Mouse (Mus musculus) limb, embryonic 13.5 days (tissue): ENCODE results near the gene Atp1a4. TPM values are rescaled to one million over a fixed set of nuclear protein-coding genes. Genes with fewer than 3 reads are reported as not detected.

Experiments used
- ATAC-seq: fragments of 200-750 bp; cut with Nextera tagmentation; 2 replicates; pipeline ENCODE4 v1.8.0; 2017; ENCODE audit warnings: low read depth, moderate number of reproducible peaks, moderate TSS enrichment; ENCODE audit not compliant: low FRiP score
- H3K27ac ChIP-seq: fragments of 300-500 bp; sonication (generic); 2 replicates; pipeline ENCODE4 v1.5.1; 2015; ENCODE audit warnings: inconsistent platforms, mild to moderate bottlenecking, moderate library complexity
- H3K27me3 ChIP-seq: fragments of 300-500 bp; sonication (generic); 2 replicates; pipeline ENCODE4 v1.6.1; 2015; ENCODE audit warnings: mild to moderate bottlenecking, inconsistent platforms
- H3K36me3 ChIP-seq: fragments of 300-500 bp; sonication (generic); 2 replicates; pipeline ENCODE4 v1.6.1; 2015; ENCODE audit warnings: inconsistent platforms, mild to moderate bottlenecking, moderate library complexity
- H3K4me1 ChIP-seq: fragments of 300-500 bp; sonication (generic); 2 replicates; pipeline ENCODE4 v1.6.1; 2015; ENCODE audit warnings: inconsistent platforms
- H3K4me2 ChIP-seq: fragments of 300-500 bp; sonication (generic); replicated peaks from 2 replicates; pipeline ENCODE4 v1.6.1; 2015; ENCODE audit warnings: inconsistent platforms, mild to moderate bottlenecking, moderate library complexity
- H3K4me3 ChIP-seq: fragments of 300-500 bp; sonication (generic); 2 replicates; pipeline ENCODE4 v1.5.1; 2015; ENCODE audit warnings: moderate library complexity, mild to moderate bottlenecking, inconsistent platforms
- H3K9ac ChIP-seq: fragments of 300-500 bp; sonication (generic); 2 replicates; pipeline ENCODE4 v1.6.1; 2015; ENCODE audit warnings: mild to moderate bottlenecking, inconsistent platforms
- H3K9me3 ChIP-seq: fragments of 300-500 bp; sonication (generic); 2 replicates; pipeline ENCODE4 v1.6.1; 2016; ENCODE audit warnings: inconsistent platforms
- WGBS: fragments of 180-500 bp; shearing (Covaris S2); methylation state at CpG from one replicate; pipeline ENCODE4 v1.1.7; 2015; 5-methylcytosine and 5-hydroxymethylcytosine counted together
- polyA plus RNA-seq: library from polyadenylated mRNA; unstranded; fragments of >200 nt; fragmentation: Nextera tagmentation; extraction: Ambion mirVana; gene quantifications from 2 replicates; pipeline ENCODE4 v1.2.1, GENCODE M21; 2015

Gene Atp1a4
- polyA plus RNA-seq, 1 experiment from 2014 or later = not detected

DNA sequence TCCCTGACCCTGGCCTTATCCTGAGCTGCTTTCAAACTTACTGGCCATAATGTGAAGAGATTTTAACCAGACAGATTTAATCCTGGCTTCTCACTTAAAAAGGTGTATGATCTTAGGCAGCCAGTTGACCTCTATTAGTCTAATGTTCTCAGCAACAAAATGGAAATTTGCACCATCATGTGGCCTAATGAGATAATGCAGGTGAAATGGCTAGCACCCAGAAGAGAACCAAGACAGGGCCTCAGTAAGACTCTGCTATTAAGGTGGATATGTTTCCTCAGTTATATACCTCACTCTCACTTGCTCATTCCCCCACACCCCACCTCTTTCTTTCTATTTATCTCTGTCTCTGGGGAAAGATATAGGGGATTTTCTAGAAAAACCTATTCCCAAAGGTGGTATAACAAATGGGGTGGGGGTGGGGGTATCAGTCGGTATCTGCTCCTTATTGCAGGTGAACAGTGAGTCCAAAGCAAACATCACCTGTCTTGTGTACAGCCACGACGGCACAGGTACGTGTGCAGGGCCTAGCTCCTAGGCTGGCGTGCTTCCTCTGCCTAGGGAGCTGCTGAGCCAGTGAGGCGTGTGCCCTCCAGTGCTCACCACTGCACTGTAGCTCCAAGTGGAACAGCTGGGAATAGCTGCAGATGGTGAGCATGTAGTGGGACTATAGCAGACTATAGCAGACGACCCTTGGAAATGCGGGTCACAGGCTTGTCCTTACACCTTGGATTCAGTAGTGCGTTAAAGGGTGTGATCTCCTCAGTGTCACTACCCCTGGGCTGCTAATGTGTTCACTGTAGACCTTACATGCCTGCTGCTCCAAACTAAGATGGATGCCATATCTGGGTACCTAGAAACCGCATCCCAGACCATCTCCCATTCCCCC is 71.6 kb downstream of the Atp1a4 start:
- Histone ChIP-seq H3K4me2 (no peak overlapping the region), H3K27me3 (no peaks in the 10 kb centered on the region), H3K36me3 (peaks cover 86% of the 10 kb centered on the region), H3K9me3 (no peaks in the 10 kb centered on the region), H3K27ac (no peak overlapping the region), H3K4me1 (no peaks in the 10 kb centered on the region), H3K9ac (no peak overlapping the region), H3K4me3 (no peak overlapping the region)
- no peak for ATAC-seq
- WGBS = 94% methylated on average over 10 of the region's 10 CpGs

DNA sequence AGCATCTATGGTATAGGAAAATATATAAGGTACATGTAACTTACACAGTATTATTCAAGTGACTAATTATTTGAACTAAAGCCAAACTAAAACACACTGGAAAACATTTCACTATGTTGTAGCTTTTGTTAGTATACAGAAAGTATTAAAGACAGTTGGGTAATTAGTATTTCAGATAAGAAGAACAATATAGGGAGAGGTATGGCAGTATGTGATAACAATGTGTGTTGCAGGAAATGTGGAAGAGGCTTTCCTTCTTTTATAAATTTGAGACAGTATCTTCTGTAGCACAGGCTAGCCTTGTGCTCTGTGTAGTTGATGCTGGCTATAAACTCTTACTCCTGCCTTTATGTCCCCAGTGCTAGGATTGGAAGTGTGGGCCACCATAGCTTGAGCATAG is 74.3 kb downstream of the Atp1a4 start:
- Histone ChIP-seq H3K9me3 (no peaks in the 10 kb centered on the region), H3K4me2 (no peak overlapping the region), H3K4me1 (no peaks in the 10 kb centered on the region), H3K4me3 (no peak overlapping the region), H3K27ac (no peak overlapping the region), H3K27me3 (no peaks in the 10 kb centered on the region), H3K36me3 (peaks cover 85% of the 10 kb centered on the region), H3K9ac (no peak overlapping the region)
- no peak for ATAC-seq

DNA sequence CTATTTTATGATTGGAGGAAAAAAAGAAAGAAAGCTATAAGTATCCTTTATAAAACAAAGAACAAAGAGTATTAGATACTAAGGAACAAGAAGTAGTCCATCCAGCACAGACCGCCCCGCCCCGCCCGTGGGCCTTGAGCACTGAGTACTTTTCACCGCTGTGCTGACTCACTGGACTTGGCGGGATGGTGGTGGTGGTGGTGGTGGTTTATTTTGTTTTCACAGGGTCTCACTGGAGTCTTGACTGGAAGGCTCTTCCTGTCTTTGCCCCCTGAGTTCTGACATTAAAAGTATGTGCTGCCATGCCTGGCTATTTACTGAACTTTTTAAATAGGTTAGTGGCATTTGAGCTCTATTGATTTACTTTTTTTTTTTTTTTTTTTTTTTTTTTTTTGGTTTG is 75.2 kb downstream of the Atp1a4 start:
- over 99% methylated on average over 6 of the region's 6 CpGs for WGBS
- no peak overlapping the region for H3K27ac ChIP-seq
- no peak overlapping the region for H3K4me3 ChIP-seq
- no peaks in the 10 kb centered on the region for H3K9me3 ChIP-seq
- no peak overlapping the region for H3K4me2 ChIP-seq
- H3K27me3 ChIP-seq = no peaks in the 10 kb centered on the region
- no peaks in the 10 kb centered on the region for H3K4me1 ChIP-seq
- no peak for ATAC-seq
- no peak overlapping the region for H3K9ac ChIP-seq
- peaks cover 85% of the 10 kb centered on the region for H3K36me3 ChIP-seq

DNA sequence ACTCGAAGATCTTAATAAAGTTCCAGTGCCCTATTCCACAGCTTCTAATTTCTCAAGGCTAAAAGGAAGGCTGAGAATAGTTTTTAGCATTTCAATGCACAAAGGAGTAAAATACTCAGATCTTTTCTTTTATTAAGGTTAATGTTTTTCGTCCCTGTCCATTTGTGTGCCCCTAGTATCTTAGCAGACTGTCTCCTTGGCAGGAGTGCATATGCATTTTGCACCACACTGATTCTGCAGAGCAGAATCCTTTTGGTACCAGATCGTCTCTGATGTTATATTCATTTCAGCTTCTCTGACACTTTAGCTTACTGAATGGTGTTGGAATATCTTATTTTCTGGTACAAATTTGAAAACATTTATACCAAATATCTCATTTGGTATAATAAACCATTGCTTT is 76.4 kb downstream of the Atp1a4 start:
- Histone ChIP-seq H3K27ac (no peak overlapping the region), H3K4me1 (no peaks in the 10 kb centered on the region), H3K9me3 (no peaks in the 10 kb centered on the region), H3K27me3 (no peaks in the 10 kb centered on the region), H3K4me2 (no peak overlapping the region), H3K36me3 (peaks cover 83% of the 10 kb centered on the region), H3K4me3 (no peak overlapping the region), H3K9ac (no peak overlapping the region)
- WGBS = 95% methylated on average over 3 of the region's 3 CpGs
- ATAC-seq = no peak

DNA sequence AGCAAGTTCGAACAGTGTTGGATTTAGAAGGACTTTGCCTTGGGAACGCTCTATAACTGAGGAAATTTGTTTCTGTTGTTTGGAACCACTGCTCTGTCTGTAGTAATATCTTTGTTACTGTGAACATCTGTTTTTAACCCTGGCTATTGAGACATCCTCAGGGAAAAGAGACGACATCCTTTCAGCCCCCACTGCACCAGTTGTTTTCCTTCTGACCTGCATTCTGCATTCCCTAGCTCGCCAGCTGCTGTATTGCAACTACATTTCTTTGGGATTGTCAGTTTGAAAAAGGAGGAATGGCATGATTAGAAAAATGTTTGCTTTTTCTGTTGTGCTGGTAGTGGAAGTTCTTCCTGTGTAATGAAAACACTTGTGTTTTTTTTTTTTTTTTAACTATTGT is 77.3 kb downstream of the Atp1a4 start:
- no peaks in the 10 kb centered on the region for H3K27me3 ChIP-seq
- H3K9ac ChIP-seq = no peak overlapping the region
- no peaks in the 10 kb centered on the region for H3K9me3 ChIP-seq
- H3K4me1 ChIP-seq = no peaks in the 10 kb centered on the region
- WGBS = 57% methylated on average over 4 of the region's 4 CpGs
- H3K4me3 ChIP-seq = no peak overlapping the region
- H3K27ac ChIP-seq = no peak overlapping the region
- H3K4me2 ChIP-seq = no peak overlapping the region
- no peak for ATAC-seq
- H3K36me3 ChIP-seq = peaks cover 80% of the 10 kb centered on the region

DNA sequence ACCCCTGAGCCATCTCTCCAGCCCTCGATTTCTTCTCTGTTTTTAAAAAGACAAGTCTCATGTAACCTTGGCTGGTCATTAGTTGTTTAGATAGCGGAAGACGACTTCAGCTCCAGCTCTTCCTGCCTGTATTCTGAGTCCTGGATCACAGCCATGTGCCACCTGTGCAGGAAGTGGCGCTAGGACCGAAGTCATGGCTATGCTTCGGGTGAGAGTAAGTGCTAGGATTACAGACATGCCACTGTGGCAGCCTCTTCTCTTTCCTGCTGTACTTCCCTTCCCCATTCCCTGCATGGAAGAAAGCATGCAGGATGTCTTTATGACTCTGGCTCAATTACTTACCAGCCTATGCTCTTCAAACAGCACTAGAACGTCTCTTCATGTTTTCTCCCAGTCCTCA is 79.1 kb downstream of the Atp1a4 start:
- no peak overlapping the region for H3K4me3 ChIP-seq

DNA sequence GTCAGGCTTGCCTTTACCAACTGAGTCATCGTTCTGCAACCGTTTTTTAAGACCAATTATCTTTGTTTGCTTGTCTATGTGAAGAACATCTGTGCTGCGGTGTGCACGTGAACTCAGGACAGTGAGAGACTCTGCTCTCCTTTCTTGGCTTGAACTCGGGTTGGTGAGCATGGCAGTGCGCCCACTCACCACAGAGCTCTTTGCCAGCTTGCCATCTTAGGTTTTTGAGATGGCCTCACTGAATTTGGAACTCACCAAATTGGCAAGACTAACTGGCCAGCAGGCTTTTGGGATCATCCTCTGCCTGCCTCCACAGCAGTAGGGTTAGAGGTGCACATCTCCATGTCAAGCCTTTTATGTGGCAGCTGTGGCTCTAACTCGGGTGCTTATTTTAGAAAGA is 80.4 kb downstream of the Atp1a4 start:
- no peak overlapping the region for H3K9ac ChIP-seq
- no peak for ATAC-seq
- WGBS = 90% methylated on average over 7 of the region's 7 CpGs
- H3K4me3 ChIP-seq = no peak overlapping the region
- no peak overlapping the region for H3K27ac ChIP-seq
- H3K4me1 ChIP-seq = no peaks in the 10 kb centered on the region
- H3K27me3 ChIP-seq = no peaks in the 10 kb centered on the region
- no peaks in the 10 kb centered on the region for H3K9me3 ChIP-seq
- H3K36me3 ChIP-seq = peaks cover 90% of the 10 kb centered on the region
- no peak overlapping the region for H3K4me2 ChIP-seq

More for the DNA sequence above, 79.1 kb downstream of the Atp1a4 start:
- Histone ChIP-seq H3K9ac (no peak overlapping the region), H3K36me3 (peaks cover 82% of the 10 kb centered on the region), H3K27me3 (no peaks in the 10 kb centered on the region), H3K27ac (no peak overlapping the region), H3K9me3 (no peaks in the 10 kb centered on the region), H3K4me1 (no peaks in the 10 kb centered on the region), H3K4me2 (no peak overlapping the region)
- ATAC-seq = no peak
- WGBS = 70% methylated on average over 7 of the region's 7 CpGs

Other genes starting within 250 kb of the Atp1a4 start
- gene Vangl2, start 230.0 kb downstream of the Atp1a4 start, polyA plus RNA-seq = 20.7 and 20.8 TPM in 2 replicates
- not detected in 2 replicates for gene Nhlh1, start 200.8 kb downstream of the Atp1a4 start, polyA plus RNA-seq
- gene Copa, start 175.9 kb downstream of the Atp1a4 start, polyA plus RNA-seq = 247 and 281 TPM in 2 replicates
- gene Ncstn, start 175.6 kb downstream of the Atp1a4 start, polyA plus RNA-seq = 102 and 107 TPM in 2 replicates
- 165 and 167 TPM in 2 replicates for gene Pex19, start 131.7 kb downstream of the Atp1a4 start, polyA plus RNA-seq
- gene Dcaf8, start 110.3 kb downstream of the Atp1a4 start, polyA plus RNA-seq = 173 and 176 TPM in 2 replicates
- gene Pea15a, start 51.6 kb downstream of the Atp1a4 start, polyA plus RNA-seq = 108 and 113 TPM in 2 replicates
- gene Casq1, start 38.5 kb downstream of the Atp1a4 start, polyA plus RNA-seq = 6.5 and 8.1 TPM in 2 replicates
- 42.2 and 46.7 TPM in 2 replicates for gene Igsf8, start 3.2 kb upstream of the Atp1a4 start, polyA plus RNA-seq
- 5.3 and 5.6 TPM in 2 replicates for gene Atp1a2, start 39.6 kb upstream of the Atp1a4 start, polyA plus RNA-seq
- 0.06 TPM in 1 of 2 replicates, not detected in the other for gene Kcnj9, start 70.9 kb upstream of the Atp1a4 start, polyA plus RNA-seq
- 0.04 and 0.05 TPM in 2 replicates for gene Kcnj10, start 82.8 kb upstream of the Atp1a4 start, polyA plus RNA-seq
- gene Pigm, start 118.1 kb upstream of the Atp1a4 start, polyA plus RNA-seq = 6.2 and 6.8 TPM in 2 replicates
- 0.25 and 0.63 TPM in 2 replicates for gene Slamf9, start 216.9 kb upstream of the Atp1a4 start, polyA plus RNA-seq
- 47.9 and 53.2 TPM in 2 replicates for gene Igsf9, start 223.4 kb upstream of the Atp1a4 start, polyA plus RNA-seq
- 118 and 119 TPM in 2 replicates for gene Tagln2, start 241.6 kb upstream of the Atp1a4 start, polyA plus RNA-seq